Mouse (Mus musculus) thymus, adult 2 months (tissue): ENCODE results near the gene Sox12. TPM values are rescaled to one million over a fixed set of nuclear protein-coding genes. Genes with fewer than 3 reads are reported as not detected.

Source experiments
- DNase-seq: peaks from one replicate; pipeline ENCODE4 v3.0.0; 2021
- H3K27ac ChIP-seq: fragments of 200-500 bp; 2 replicates; pipeline ENCODE4 v1.5.1; 2012; ENCODE audit warnings: low read length, control low read depth; ENCODE audit not compliant: control insufficient read depth, insufficient read depth
- H3K27me3 ChIP-seq: fragments of 200-500 bp; 2 replicates; pipeline ENCODE4 v1.6.1; 2012; ENCODE audit warnings: mild to moderate bottlenecking, low read length, moderate library complexity, mixed read lengths; ENCODE audit not compliant: control insufficient read depth, insufficient read depth
- H3K36me3 ChIP-seq: fragments of 200-500 bp; 2 replicates; pipeline ENCODE4 v1.6.1; 2012; ENCODE audit warnings: mild to moderate bottlenecking, low read length, moderate library complexity; ENCODE audit not compliant: control insufficient read depth, insufficient read depth
- H3K4me1 ChIP-seq: fragments of 200-500 bp; replicated peaks from 2 replicates; pipeline ENCODE4 v1.6.1; 2012; ENCODE audit warnings: low read length; ENCODE audit not compliant: control insufficient read depth, insufficient read depth
- H3K4me3 ChIP-seq: fragments of 200-500 bp; 2 replicates; pipeline ENCODE4 v1.5.1; 2012; ENCODE audit warnings: mild to moderate bottlenecking, low read length, control low read depth, moderate library complexity; ENCODE audit not compliant: control insufficient read depth, insufficient read depth
- CTCF ChIP-seq: fragments of 200-500 bp; IDR thresholded peaks from 2 replicates; pipeline ENCODE4 v1.5.1; 2012; ENCODE audit warnings: mild to moderate bottlenecking, control low read depth, low read length, moderate library complexity, borderline replicate concordance; ENCODE audit not compliant: control insufficient read depth, poor library complexity, insufficient read depth; ENCODE audit errors: extremely low read depth
- POLR2A ChIP-seq: fragments of 200-500 bp; IDR thresholded peaks from 2 replicates; pipeline ENCODE4 v1.6.1; 2012; ENCODE audit warnings: mild to moderate bottlenecking, low read length, control low read depth, moderate library complexity; ENCODE audit not compliant: control insufficient read depth, poor library complexity, insufficient read depth; ENCODE audit errors: extremely low read depth
- WGBS: fragments of 180-500 bp; shearing (Covaris S2); methylation state at CpG from one replicate; pipeline ENCODE4 v1.1.7; 2018; 5-methylcytosine and 5-hydroxymethylcytosine counted together
- polyA plus RNA-seq: library from polyadenylated mRNA; depleted of rRNA; stranded (reverse); fragments of >200 nt; gene quantifications from 2 replicates; pipeline ENCODE4 v1.2.3, GENCODE M21; 2012

Gene Sox12
- polyA plus RNA-seq, 1 experiment = 4.5 TPM

DNA sequence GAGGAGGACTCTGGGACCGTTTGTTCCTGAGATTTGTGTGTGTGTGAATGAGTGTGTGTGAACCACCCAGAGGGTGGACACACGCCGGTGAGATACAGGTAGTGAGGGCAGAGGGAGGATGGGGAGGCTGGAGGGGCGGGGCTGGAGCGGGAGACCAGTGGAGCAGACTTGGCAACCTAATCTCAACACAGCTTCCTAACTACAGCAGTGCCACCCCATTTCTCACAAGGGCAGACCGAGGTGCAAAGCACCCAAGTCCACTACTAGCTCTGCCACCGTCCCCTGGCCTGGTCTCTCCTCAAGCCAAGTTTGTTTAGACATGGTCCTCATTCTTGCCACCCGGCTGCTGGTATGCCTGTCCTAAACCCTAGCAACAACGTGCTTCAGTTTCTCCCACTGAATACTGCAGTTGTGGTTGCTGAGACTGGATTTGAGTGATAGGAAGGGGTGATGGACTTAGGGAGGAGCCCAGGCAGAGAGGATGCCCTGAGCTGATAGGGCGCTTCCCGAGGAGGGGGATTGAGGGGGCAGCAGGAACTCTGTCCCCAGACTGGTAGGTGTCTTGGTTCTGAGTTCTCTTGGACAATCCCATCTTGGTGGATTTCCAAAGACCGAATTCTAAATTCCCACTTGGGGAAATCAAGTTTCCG lies 2.5 kb downstream of the Sox12 start:
- TF ChIP-seq CTCF (no peak), POLR2A (no peak)
- Histone ChIP-seq H3K27me3 (no peaks in the 10 kb centered on the region; the same call in 1 of the 2 replicates), H3K27ac (no peak overlapping the region), H3K4me3 (no peak overlapping the region), H3K4me1 (peaks cover 17% of the 10 kb centered on the region), H3K36me3 (no peaks in the 10 kb centered on the region)
- 88% methylated on average over 13 of the region's 13 CpGs for WGBS
- DNase-seq = no peak

DNA sequence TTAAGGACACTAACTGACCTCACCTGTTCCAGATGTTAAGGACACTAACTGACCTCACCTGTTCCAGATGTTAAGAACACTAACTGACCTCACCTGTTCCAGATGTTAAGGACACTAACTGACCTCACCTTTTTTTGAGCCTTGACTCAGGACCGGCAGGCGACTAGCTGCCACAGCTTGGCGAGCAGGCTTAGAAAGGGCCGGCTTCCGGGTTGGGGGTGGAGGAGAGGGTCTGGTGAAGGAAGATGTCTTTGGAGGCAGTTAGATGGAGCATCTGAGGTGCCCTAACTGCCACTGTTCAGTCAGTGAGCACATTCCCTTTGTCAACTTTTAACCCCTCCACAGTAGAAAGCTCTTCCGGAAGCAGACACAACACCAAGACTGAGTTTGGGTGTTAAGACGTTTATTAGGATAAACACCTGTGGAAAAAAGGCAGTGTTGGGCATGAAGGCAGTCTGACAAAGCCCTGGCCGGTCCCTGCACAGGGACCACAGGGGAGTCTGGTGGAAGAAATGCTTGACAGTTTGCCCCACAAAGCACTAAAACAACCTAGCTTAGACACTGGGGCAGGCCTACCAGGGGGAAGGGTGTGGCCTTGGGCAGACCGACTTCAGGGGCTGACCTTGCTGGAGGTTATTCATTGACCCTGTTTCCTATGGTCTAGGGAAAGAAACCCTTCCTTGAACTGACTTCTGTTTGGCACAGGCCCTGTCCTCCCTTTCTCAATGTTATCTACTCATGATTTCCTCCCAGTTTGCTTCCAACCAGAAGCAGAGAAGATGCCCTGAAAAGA lies 4.4 kb downstream of the Sox12 start:
- Histone ChIP-seq H3K27me3 (no peaks in the 10 kb centered on the region; the same call in 1 of the 2 replicates), H3K27ac (no peak overlapping the region), H3K4me1 (peaks cover 10% of the 10 kb centered on the region), H3K4me3 (no peak overlapping the region), H3K36me3 (no peaks in the 10 kb centered on the region)
- WGBS = 87% methylated on average over 9 of the region's 9 CpGs
- TF ChIP-seq CTCF = no peak
- no peak for TF ChIP-seq POLR2A
- DNase-seq = no peak

DNA sequence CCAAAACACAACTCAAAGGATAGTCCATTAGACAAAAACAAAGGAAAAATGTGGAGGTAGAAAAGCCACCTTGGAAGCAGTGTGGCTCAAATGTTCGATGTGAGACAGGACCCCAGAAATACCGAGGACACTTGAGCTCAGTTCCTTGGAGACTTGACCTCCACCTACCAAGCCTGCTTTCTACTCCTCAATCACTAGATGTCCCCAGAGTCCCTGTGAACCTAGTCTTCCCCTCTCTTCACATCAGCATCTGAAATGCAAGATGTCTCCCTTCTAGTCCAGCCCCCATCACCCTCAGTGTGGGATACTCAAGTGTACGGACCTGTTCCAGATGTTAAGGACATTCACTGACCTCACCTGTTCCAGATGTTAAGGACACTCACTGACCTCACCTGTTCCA lies 5.1 kb downstream of the Sox12 start:
- no peak for TF ChIP-seq CTCF
- no peak for TF ChIP-seq POLR2A
- peaks cover 10% of the 10 kb centered on the region for H3K4me1 ChIP-seq
- 27% methylated on average over 3 of the region's 3 CpGs for WGBS
- no peaks in the 10 kb centered on the region; the same call in 1 of the 2 replicates for H3K27me3 ChIP-seq
- no peak overlapping the region for H3K4me3 ChIP-seq
- H3K27ac ChIP-seq = no peak overlapping the region
- DNase-seq = peak; percentile 41
- H3K36me3 ChIP-seq = no peaks in the 10 kb centered on the region

DNA sequence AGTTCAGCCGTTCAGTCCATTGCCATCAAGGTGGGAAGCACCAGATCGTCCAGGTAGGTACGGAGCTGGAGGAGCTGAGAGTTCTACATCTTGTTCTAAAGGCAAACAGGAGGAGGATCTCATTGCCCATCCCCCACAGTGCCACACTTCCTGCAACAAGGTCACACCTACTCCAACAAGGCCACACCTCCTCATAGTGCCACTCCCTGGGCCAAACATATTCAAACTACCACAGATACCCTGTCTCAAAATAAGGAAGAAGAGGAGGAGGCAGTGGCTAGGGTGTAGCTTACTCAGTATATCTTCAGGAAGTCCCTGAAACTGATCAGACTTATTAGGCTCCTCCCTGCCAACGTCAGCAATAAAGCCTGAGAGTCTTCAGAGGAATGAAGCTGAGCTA lies 13.7 kb downstream of the Sox12 start:
- WGBS = 99% methylated on average over 4 of the region's 4 CpGs
- no peak for TF ChIP-seq POLR2A
- no peak for TF ChIP-seq CTCF
- no peak for DNase-seq

DNA sequence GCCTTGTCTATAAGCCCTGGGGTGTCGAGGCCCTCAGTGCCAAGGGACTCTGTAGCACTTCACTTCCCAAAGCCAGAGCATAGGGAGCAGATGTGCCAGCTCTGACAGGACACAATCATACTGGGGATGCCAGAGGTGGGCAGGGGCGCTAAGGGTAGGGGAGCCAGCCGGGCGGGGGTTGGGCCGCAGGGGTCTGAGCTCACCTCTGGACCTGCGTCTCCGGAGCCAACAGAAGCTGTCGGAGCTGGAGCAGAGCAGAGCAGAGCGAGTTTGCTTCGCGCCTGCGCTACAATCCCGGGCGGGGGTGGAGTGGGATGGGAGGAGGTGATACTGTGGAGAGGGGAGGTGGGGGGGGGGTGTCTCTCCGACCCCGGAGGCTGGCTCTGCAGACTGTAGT lies 21.5 kb downstream of the Sox12 start, which contains the start of gene Nrsn2:
Nrsn2 (minus strand) TSS at position 294 of the 397 bp plus-strand sequence.
- WGBS = 31% methylated on average over 16 of the region's 16 CpGs
- no peaks in the 10 kb centered on the region; the same call in 1 of the 2 replicates for H3K27me3 ChIP-seq

More for the DNA sequence above, 13.7 kb downstream of the Sox12 start:
- Histone ChIP-seq H3K27me3 (no peaks in the 10 kb centered on the region), H3K36me3 (no peaks in the 10 kb centered on the region), H3K4me1 (no peaks in the 10 kb centered on the region), H3K4me3 (no peak overlapping the region), H3K27ac (no peak overlapping the region)

DNA sequence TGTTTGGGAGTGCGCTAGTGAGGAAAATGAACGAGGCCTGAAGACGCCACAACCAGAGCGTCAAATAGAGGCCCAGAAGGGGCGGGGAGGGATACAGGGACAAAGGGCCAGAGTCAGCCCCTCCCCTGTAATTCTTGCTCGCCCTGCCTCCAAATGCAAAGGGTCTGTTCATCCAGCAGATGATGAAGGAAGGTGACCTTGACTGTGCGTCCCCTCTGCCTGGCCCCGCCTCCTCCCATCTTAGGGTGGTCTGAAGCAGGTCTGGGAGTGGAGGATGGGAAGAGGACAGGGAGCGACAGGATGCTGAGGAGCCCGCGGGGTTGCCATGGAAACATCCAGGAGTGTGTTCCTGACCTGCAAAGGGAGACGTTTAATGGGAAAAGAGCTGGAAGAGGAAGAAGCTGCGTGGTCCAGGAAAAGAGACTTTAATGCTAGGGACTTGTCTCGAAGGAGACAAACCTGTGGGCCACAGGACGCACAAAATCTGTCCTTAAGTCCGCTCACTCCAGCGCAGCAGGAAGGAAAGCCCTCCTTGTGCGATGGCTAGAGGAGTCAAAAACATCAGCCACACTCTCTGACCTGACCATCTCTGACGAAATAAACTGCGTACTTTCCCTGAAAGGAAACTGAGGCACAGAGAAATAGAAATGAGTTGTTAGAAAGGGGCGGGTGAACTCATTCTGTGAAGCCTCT lies 22.1 kb downstream of the Sox12 start:
- Histone ChIP-seq H3K27me3 (no peaks in the 10 kb centered on the region; the same call in 1 of the 2 replicates), H3K27ac (no peak overlapping the region), H3K4me3 (no peak overlapping the region), H3K4me1 (peaks cover 4% of the 10 kb centered on the region), H3K36me3 (no peaks in the 10 kb centered on the region)
- WGBS = 53% methylated on average over 21 of the region's 21 CpGs
- TF ChIP-seq POLR2A = no peak
- no peak for TF ChIP-seq CTCF
- DNase-seq = no peak

More for the DNA sequence above, 21.5 kb downstream of the Sox12 start, which contains the start of gene Nrsn2:
- Histone ChIP-seq H3K36me3 (no peaks in the 10 kb centered on the region), H3K27ac (no peak within 1 kb of the TSS), H3K4me3 (no peak within 1 kb of the TSS), H3K4me1 (peaks cover 4% of the 10 kb centered on the region)
- DNase-seq = no peak
- no peak for TF ChIP-seq CTCF
